Mouse (Mus musculus): ENCODE results near the gene Srcin1. TPM values are rescaled to one million over a fixed set of nuclear protein-coding genes. Genes with fewer than 3 reads are reported as not detected.

The Srcin1 gene
- total RNA-seq, 2 experiments from 2014 or later: 341 to 382 TPM

- intact Hi-C loops (cut with DNase I): no loop called here
These were observed 38.4 kb downstream of the Srcin1 start for GRCm38 (mm10) chr11:97537580-97538089.

GRCm38 (mm10) chr11:97536835-97537579 is 39.0 kb downstream of the Srcin1 start:
- DNase-seq (ENCODE audit: low spot score in 2 of 2): no peak

More at GRCm38 (mm10) chr11:97537580-97538089, 38.4 kb downstream of the Srcin1 start:
- DNase-seq (ENCODE audit: low spot score in 2 of 2): no peak

GRCm38 (mm10) chr11:97536083-97536747 is 39.8 kb downstream of the Srcin1 start:
- intact Hi-C loops (cut with DNase I): no loop called here
- no peak for DNase-seq (ENCODE audit: low spot score in 2 of 2)

More at GRCm38 (mm10) chr11:97536835-97537579, 39.0 kb downstream of the Srcin1 start:
- intact Hi-C loops (cut with DNase I): no loop called here

GRCm38 (mm10) chr11:97535660-97536059 is 40.3 kb downstream of the Srcin1 start:
- no peak for DNase-seq (ENCODE audit: low spot score in 2 of 2)

GRCm38 (mm10) chr11:97535308-97535630 is 40.7 kb downstream of the Srcin1 start:
- no peak for DNase-seq (ENCODE audit: low spot score in 2 of 2)
- intact Hi-C loops (cut with DNase I): no loop called here

More at GRCm38 (mm10) chr11:97535660-97536059, 40.3 kb downstream of the Srcin1 start:
- intact Hi-C loops (cut with DNase I): no loop called here

GRCm38 (mm10) chr11:97534442-97535307 is 41.3 kb downstream of the Srcin1 start:
- DNase-seq (ENCODE audit: low spot score in 2 of 2): peak; percentile 64 to 81
- intact Hi-C loops (cut with DNase I): loop anchor here (5.0 kb wide), 1 partner anchor 38 kb away; no protein-coding TSS in a partner anchor

- intact Hi-C loops (cut with DNase I): loop anchor here (5.0 kb wide), 1 partner anchor 39 kb away; no protein-coding TSS in a partner anchor
- DNase-seq (ENCODE audit: low spot score in 2 of 2): no peak
These were observed 42.3 kb downstream of the Srcin1 start for GRCm38 (mm10) chr11:97533653-97534052.

- no peak for DNase-seq (ENCODE audit: low spot score in 2 of 2)
- intact Hi-C loops (cut with DNase I): loop anchor here (5.0 kb wide), 1 partner anchor 39 kb away; no protein-coding TSS in a partner anchor
These were observed 42.9 kb downstream of the Srcin1 start for GRCm38 (mm10) chr11:97532950-97533582.

- DNase-seq (ENCODE audit: low spot score in 2 of 2): no peak
- intact Hi-C loops (cut with DNase I): loop anchor here (5.0 kb wide), 1 partner anchor 40 kb away; no protein-coding TSS in a partner anchor
These were observed 43.6 kb downstream of the Srcin1 start for GRCm38 (mm10) chr11:97532354-97532753.

- peak; percentile 91 for DNase-seq (ENCODE audit: low spot score in 2 of 2)
- intact Hi-C loops (cut with DNase I): loop anchor here (2.0 to 5.0 kb wide), 2 partner anchors 41 to 91 kb away; no protein-coding TSS in a partner anchor
These were observed 44.4 kb downstream of the Srcin1 start for GRCm38 (mm10) chr11:97531381-97532260.

- no peak for DNase-seq (ENCODE audit: low spot score in 2 of 2)
- intact Hi-C loops (cut with DNase I): loop anchor here (2.0 to 5.0 kb wide), 2 partner anchors 41 to 92 kb away; no protein-coding TSS in a partner anchor
These were observed 45.0 kb downstream of the Srcin1 start for GRCm38 (mm10) chr11:97530961-97531360.

GRCm38 (mm10) chr11:97530069-97530468 is 45.9 kb downstream of the Srcin1 start:
- no peak for DNase-seq (ENCODE audit: low spot score in 2 of 2)
- intact Hi-C loops (cut with DNase I): loop anchor here (2.0 to 5.0 kb wide), 2 partner anchors 42 to 93 kb away; no protein-coding TSS in a partner anchor

GRCm38 (mm10) chr11:97528282-97528808 is 47.6 kb downstream of the Srcin1 start:
- intact Hi-C loops (cut with DNase I): no loop called here
- no peak for DNase-seq (ENCODE audit: low spot score in 2 of 2)

- intact Hi-C loops (cut with DNase I): no loop called here
- no peak for DNase-seq (ENCODE audit: low spot score in 2 of 2)
These were observed 50.7 kb downstream of the Srcin1 start for GRCm38 (mm10) chr11:97525313-97525712.

- DNase-seq (ENCODE audit: low spot score in 2 of 2): no peak
- intact Hi-C loops (cut with DNase I): no loop called here
These were observed 51.7 kb downstream of the Srcin1 start for GRCm38 (mm10) chr11:97524306-97524705.

GRCm38 (mm10) chr11:97523827-97524261 is 52.1 kb downstream of the Srcin1 start:
- intact Hi-C loops (cut with DNase I): no loop called here

GRCm38 (mm10) chr11:97523107-97523506 is 52.9 kb downstream of the Srcin1 start:
- intact Hi-C loops (cut with DNase I): no loop called here
- no peak for DNase-seq (ENCODE audit: low spot score in 2 of 2)

More at GRCm38 (mm10) chr11:97523827-97524261, 52.1 kb downstream of the Srcin1 start:
- DNase-seq (ENCODE audit: low spot score in 2 of 2): no peak
